In the genomic region with DNA sequence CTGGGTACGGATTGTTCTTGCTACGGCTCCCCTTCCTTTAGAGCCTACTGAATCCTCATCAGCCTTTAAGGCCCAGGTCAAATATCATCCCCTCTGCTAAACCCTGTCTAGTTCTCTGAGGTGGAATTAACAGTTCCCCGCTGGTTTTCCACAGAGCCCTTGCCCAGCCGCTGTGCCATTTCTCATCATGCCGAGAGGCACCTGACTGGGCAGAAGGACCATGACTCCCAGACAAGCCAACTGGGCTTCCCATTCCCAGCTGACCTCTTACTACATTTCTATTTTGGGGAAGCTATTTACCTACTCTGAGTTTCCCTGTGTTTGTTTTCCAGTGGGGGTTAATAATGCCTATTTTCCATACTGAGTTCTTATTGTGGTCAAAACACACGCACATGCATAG, we compare ENCODE assay signal across 20 mouse cellular contexts. TPM values are rescaled to one million over a fixed set of nuclear protein-coding genes. Genes with fewer than 3 reads are reported as not detected.
"Had no signal": no experiment of that assay in that cellular context is flagged by ENCODE, and none has a peak within 500 bp of the region (broad histone marks: within the 10 kb centered on the region; RNA-seq: fewer than 3 reads in every experiment).

No protein-coding gene starts in this region.

- H3K9ac ChIP-seq: liver, embryonic 15.5 days; midbrain, embryonic 13.5 days had no signal

- H3K4me3 ChIP-seq: limb, embryonic 10.5 days; liver, embryonic 15.5 days; midbrain, embryonic 13.5 days had no signal

- H3K36me3 ChIP-seq: limb, embryonic 10.5 days; liver, embryonic 15.5 days; midbrain, embryonic 13.5 days had no signal

- H3K4me1 ChIP-seq: limb, embryonic 10.5 days; liver, embryonic 15.5 days; midbrain, embryonic 13.5 days had no signal

- H3K27ac ChIP-seq: limb, embryonic 10.5 days; liver, embryonic 15.5 days; midbrain, embryonic 13.5 days had no signal

- DNase-seq: kidney, postnatal 25 days; lung, adult 2 months; lung, postnatal 36 days; right cerebral cortex, adult 18-20 months; spleen, adult 18-20 months; thymus, postnatal 36 days had no signal

- H3K27me3 ChIP-seq: midbrain, embryonic 13.5 days had no signal

RNA-seq across cellular contexts. Expression of gene Atp1a2, which starts 14.8 kb away (rescaled TPM):
- total RNA-seq: megakaryocyte progenitor cell, adult 5-6 weeks had no signal

RNA-seq across cellular contexts. Expression of gene Atp1a4, which starts 24.9 kb away (rescaled TPM):
- total RNA-seq: layer of hippocampus, adult 18-20 months; layer of hippocampus, postnatal 10 days; left cerebral cortex, postnatal 10 days; megakaryocyte progenitor cell, adult 5-6 weeks had no signal
- polyA plus RNA-seq: kidney, embryonic 16.5 days; limb, embryonic 10.5 days; liver, embryonic 11.5 days; midbrain, embryonic 13.5 days; midbrain, postnatal 0 days; neural tube, embryonic 14.5 days; stomach, embryonic 14.5 days; thymus, postnatal 0 days had no signal

RNA-seq across cellular contexts. Expression of gene Kcnj9, which starts 46.0 kb away (rescaled TPM):
- total RNA-seq: megakaryocyte progenitor cell, adult 5-6 weeks had no signal
- polyA plus RNA-seq: kidney, embryonic 16.5 days; limb, embryonic 10.5 days; liver, embryonic 15.5 days; lung, adult 2 months; lung, postnatal 0 days; stomach, embryonic 14.5 days had no signal
